Mouse (Mus musculus): ENCODE results near the gene Kcnq2. TPM values are rescaled to one million over a fixed set of nuclear protein-coding genes. Genes with fewer than 3 reads are reported as not detected.

Gene Kcnq2
- total and polyA plus RNA-seq, 3 experiments = 0.19 to 0.57 TPM; not detected in 1

DNA sequence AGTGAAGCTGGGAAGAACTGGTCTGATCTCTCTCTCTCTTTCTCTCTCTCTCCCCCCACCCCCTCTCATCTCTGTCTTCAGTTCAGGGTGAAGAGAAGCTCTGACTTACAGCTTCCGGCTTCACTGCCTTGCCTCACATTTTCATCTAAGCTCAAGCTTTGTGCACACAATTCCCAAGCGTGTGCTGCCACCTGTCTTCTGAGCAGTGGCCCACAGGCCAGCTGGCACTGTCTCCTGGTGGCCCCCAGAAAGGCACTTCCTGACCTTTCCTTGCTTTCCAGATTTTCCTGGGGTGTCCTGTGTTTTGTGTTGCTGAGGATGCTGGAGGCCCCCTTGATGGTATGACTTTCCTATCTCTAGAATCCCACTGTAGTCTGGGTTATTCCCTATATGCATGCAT is 31.0 kb downstream of the Kcnq2 start:
- Histone ChIP-seq H3K79me2 (ENCODE audit: control insufficient read depth, insufficient read depth, low read length, poor library complexity) (no peaks in the 10 kb centered on the region), H3K9ac (ENCODE audit: control insufficient read depth, low read depth, low read length, poor library complexity, severe bottlenecking) (no peak overlapping the region), H3K9me3 (replicated peaks; ENCODE audit: insufficient read depth, low read length) (no peaks in the 10 kb centered on the region), H3K36me3 (ENCODE audit: control insufficient read depth in 1 of 2, insufficient read depth in 2 of 2, low read length in 2 of 2) (no peaks in the 10 kb centered on the region), H3K4me1 (ENCODE audit: control insufficient read depth in 1 of 2, insufficient read depth in 2 of 2, low read length in 2 of 2) (no peaks in the 10 kb centered on the region), H3K4me3 (ENCODE audit: control insufficient read depth in 1 of 2, insufficient read depth in 1 of 2, low read depth in 2 of 2, low read length in 2 of 2) (no peak overlapping the region), H3K27me3 (ENCODE audit: control insufficient read depth in 1 of 2, insufficient read depth in 2 of 2, low read length in 2 of 2) (peaks cover 0 to 11% of the 10 kb centered on the region in 2 experiments; a peak in 3 of 4 replicates), H3K27ac (ENCODE audit: control insufficient read depth, low read depth, low read length) (no peak overlapping the region)
- TF ChIP-seq HCFC1 (IDR thresholded peaks at IDR 0.05; ENCODE audit: low read depth, low read length) = no peak
- no peak for TF ChIP-seq NRF1 (IDR thresholded peaks at IDR 0.05; ENCODE audit: insufficient read depth, low read depth, low read length, poor library complexity, severe bottlenecking)
- TF ChIP-seq ELF1 (IDR thresholded peaks at IDR 0.05; ENCODE audit: low read depth, low read length) = no peak
- TF ChIP-seq MAFK (IDR thresholded peaks at IDR 0.05; ENCODE audit: borderline replicate concordance, low read depth, low read length) = no peak
- TF ChIP-seq MAZ (IDR thresholded peaks at IDR 0.05; ENCODE audit: low read depth, low read length) = no peak
- TF ChIP-seq USF1 (IDR thresholded peaks at IDR 0.05; ENCODE audit: low read depth, low read length) = no peak
- no peak for TF ChIP-seq MXI1 (IDR thresholded peaks at IDR 0.05; ENCODE audit: low read depth, low read length)
- no peak for TF ChIP-seq MAX (IDR thresholded peaks at IDR 0.05; ENCODE audit: low read length)
- no peak for TF ChIP-seq POLR2AphosphoS2 (IDR thresholded peaks at IDR 0.05; ENCODE audit: low read length)
- no peak for TF ChIP-seq EP300 (IDR thresholded peaks at IDR 0.05; ENCODE audit: low read depth in 1 of 2, low read length in 2 of 2)
- no peak for TF ChIP-seq TCF12 (IDR thresholded peaks at IDR 0.05; ENCODE audit: low read depth, low read length)
- TF ChIP-seq RCOR1 (IDR thresholded peaks at IDR 0.05; ENCODE audit: low read depth, low read length) = no peak
- TF ChIP-seq CHD1 (IDR thresholded peaks at IDR 0.05; ENCODE audit: low read depth, low read length) = no peak
- no peak for TF ChIP-seq GABPA (IDR thresholded peaks at IDR 0.05; ENCODE audit: low read depth, low read length)
- TF ChIP-seq ZMIZ1 (IDR thresholded peaks at IDR 0.05; ENCODE audit: low read depth, low read length) = no peak
- no peak for TF ChIP-seq SMC3 (IDR thresholded peaks at IDR 0.05; ENCODE audit: low read depth, low read length)
- TF ChIP-seq BHLHE40 (IDR thresholded peaks at IDR 0.05; ENCODE audit: borderline replicate concordance, low read depth, low read length) = no peak
- no peak for TF ChIP-seq SIN3A (IDR thresholded peaks at IDR 0.05; ENCODE audit: low read length)
- no peak for TF ChIP-seq UBTF (IDR thresholded peaks at IDR 0.05; ENCODE audit: borderline replicate concordance, insufficient read depth, low read depth, low read length)
- no peak for TF ChIP-seq MYC (IDR thresholded peaks at IDR 0.05; ENCODE audit: low read depth, low read length)
- DNase-seq (ENCODE audit: low read depth, low spot score) = no peak

DNA sequence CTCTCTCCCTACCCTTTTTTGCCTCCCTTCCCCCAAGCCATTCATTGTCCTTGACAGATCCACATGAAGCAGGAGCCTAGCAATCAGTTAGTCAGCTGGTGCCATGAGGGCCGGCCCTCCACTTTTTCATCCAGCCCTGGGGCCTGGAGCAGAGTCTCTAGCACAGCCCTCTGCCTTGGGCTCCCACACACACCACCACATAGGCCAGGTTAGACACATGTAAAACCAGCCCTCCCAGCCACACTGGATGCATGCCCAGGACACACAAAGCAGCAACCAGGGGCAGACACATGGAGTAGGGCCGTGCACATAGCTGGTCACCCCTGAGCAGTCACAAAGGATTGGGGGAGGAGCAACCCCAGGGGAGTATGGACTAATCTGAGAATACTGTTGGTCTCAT is 32.9 kb downstream of the Kcnq2 start:
- Histone ChIP-seq H3K9me3 (replicated peaks; ENCODE audit: insufficient read depth, low read length) (no peaks in the 10 kb centered on the region), H3K79me2 (ENCODE audit: control insufficient read depth, insufficient read depth, low read length, poor library complexity) (no peaks in the 10 kb centered on the region), H3K4me3 (ENCODE audit: control insufficient read depth in 1 of 2, insufficient read depth in 1 of 2, low read depth in 2 of 2, low read length in 2 of 2) (no peak overlapping the region), H3K36me3 (ENCODE audit: control insufficient read depth in 1 of 2, insufficient read depth in 2 of 2, low read length in 2 of 2) (no peaks in the 10 kb centered on the region), H3K4me1 (ENCODE audit: control insufficient read depth in 1 of 2, insufficient read depth in 2 of 2, low read length in 2 of 2) (no peaks in the 10 kb centered on the region), H3K27ac (ENCODE audit: control insufficient read depth, low read depth, low read length) (no peak overlapping the region), H3K27me3 (ENCODE audit: control insufficient read depth in 1 of 2, insufficient read depth in 2 of 2, low read length in 2 of 2) (peaks cover 4 to 18% of the 10 kb centered on the region in 2 experiments), H3K9ac (ENCODE audit: control insufficient read depth, low read depth, low read length, poor library complexity, severe bottlenecking) (no peak overlapping the region)
- no peak for DNase-seq (ENCODE audit: low read depth, low spot score)
- TF ChIP-seq RCOR1 (IDR thresholded peaks at IDR 0.05; ENCODE audit: low read depth, low read length) = no peak
- TF ChIP-seq GABPA (IDR thresholded peaks at IDR 0.05; ENCODE audit: low read depth, low read length) = no peak
- TF ChIP-seq SMC3 (IDR thresholded peaks at IDR 0.05; ENCODE audit: low read depth, low read length) = no peak
- TF ChIP-seq CTCF (IDR thresholded peaks at IDR 0.05 in 2 of 3, conservative IDR thresholded peaks at IDR 0.05 in 1 of 3; ENCODE audit: control insufficient read depth in 1 of 3, insufficient read depth in 1 of 3, low read depth in 2 of 3, low read length in 3 of 3, poor library complexity in 1 of 3, severe bottlenecking in 1 of 3) = no peak
- TF ChIP-seq USF2 (IDR thresholded peaks at IDR 0.05; ENCODE audit: borderline replicate concordance in 1 of 2, insufficient read depth in 1 of 2, low read depth in 1 of 2, low read length in 2 of 2) = no peak
- no peak for TF ChIP-seq MAX (IDR thresholded peaks at IDR 0.05; ENCODE audit: low read length)
- TF ChIP-seq MEF2A (IDR thresholded peaks at IDR 0.05; ENCODE audit: extremely low read depth, insufficient replicate concordance, low read depth, low read length, poor library complexity, severe bottlenecking) = no peak
- TF ChIP-seq ZMIZ1 (IDR thresholded peaks at IDR 0.05; ENCODE audit: low read depth, low read length) = no peak
- TF ChIP-seq POLR2A (IDR thresholded peaks at IDR 0.05; ENCODE audit: control insufficient read depth in 1 of 2, insufficient read depth in 1 of 2, low read depth in 1 of 2, low read length in 2 of 2, poor library complexity in 1 of 2) = no peak
- no peak for TF ChIP-seq EP300 (IDR thresholded peaks at IDR 0.05; ENCODE audit: low read depth in 1 of 2, low read length in 2 of 2)
- TF ChIP-seq NRF1 (IDR thresholded peaks at IDR 0.05; ENCODE audit: insufficient read depth, low read depth, low read length, poor library complexity, severe bottlenecking) = no peak
- TF ChIP-seq POLR2AphosphoS5 (IDR thresholded peaks at IDR 0.05; ENCODE audit: borderline replicate concordance, low read depth, low read length) = no peak
